Mouse (Mus musculus): ENCODE measurements around the gene Zfp958.

DNA sequence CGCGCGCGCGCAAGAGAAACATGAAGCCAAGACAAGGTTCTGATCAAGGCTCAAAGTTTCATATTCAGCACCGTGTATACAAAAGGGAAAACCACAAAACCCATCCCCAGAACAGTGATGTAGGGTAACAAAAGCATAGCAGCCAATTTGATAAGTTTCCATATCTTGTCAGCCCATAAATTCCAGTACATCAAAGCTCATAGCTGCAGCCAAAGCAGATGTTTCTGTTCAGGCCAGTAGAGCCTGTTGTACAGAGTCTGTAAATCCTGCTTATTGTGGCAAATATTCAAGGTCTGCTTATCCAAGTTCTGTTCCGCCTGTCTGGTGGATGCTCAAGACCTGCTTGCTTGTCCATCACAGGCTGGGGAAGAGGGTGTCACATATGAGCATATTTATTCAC, 4.1 kb upstream of the Zfp958 start:
- TF ChIP-seq MAZ (IDR thresholded peaks at IDR 0.05; ENCODE audit: low read depth, low read length): no peak
- TF ChIP-seq RAD21 (IDR thresholded peaks at IDR 0.05; ENCODE audit: low read depth, low read length): no peak
- TF ChIP-seq E2F4 (IDR thresholded peaks at IDR 0.05; ENCODE audit: borderline replicate concordance, low read depth, low read length): no peak
- TF ChIP-seq TCF12 (IDR thresholded peaks at IDR 0.05; ENCODE audit: low read depth, low read length): no peak
- no peak for TF ChIP-seq CTCF (IDR thresholded peaks at IDR 0.05 in 2 of 3, conservative IDR thresholded peaks at IDR 0.05 in 1 of 3; ENCODE audit: control insufficient read depth in 1 of 3, insufficient read depth in 1 of 3, low read depth in 2 of 3, low read length in 3 of 3, poor library complexity in 1 of 3, severe bottlenecking in 1 of 3)
- no peak for TF ChIP-seq GATA1 (IDR thresholded peaks at IDR 0.05; ENCODE audit: low read depth, low read length)
- TF ChIP-seq ELF1 (IDR thresholded peaks at IDR 0.05; ENCODE audit: low read depth, low read length): no peak
- TF ChIP-seq CHD1 (IDR thresholded peaks at IDR 0.05; ENCODE audit: low read depth, low read length): no peak
- no peak for TF ChIP-seq EP300 (IDR thresholded peaks at IDR 0.05; ENCODE audit: low read depth in 1 of 2, low read length in 2 of 2)
- no peak for TF ChIP-seq ZC3H11A (IDR thresholded peaks at IDR 0.05; ENCODE audit: low read depth, low read length)

Data from MEL (cell line).